In genomic region chr9:18468005-18468404, GRCm38 (mm10) we compare ENCODE assay signal across 29 mouse cellular contexts. TPM values are rescaled to one million over a fixed set of nuclear protein-coding genes. Genes with fewer than 3 reads are reported as not detected.
DNase-seq lines count a peak whose midpoint lies in the region; ATAC-seq and TF ChIP-seq lines count a peak whose summit lies in the region.
"Had no signal": no experiment of that assay in that cellular context is flagged by ENCODE, and none has a peak within 500 bp of the region (broad histone marks: within the 10 kb centered on the region; RNA-seq: fewer than 3 reads in every experiment).

No protein-coding gene starts in this region.

- H3K4me1 ChIP-seq in CH12.LX (ENCODE audit: control insufficient read depth in 1 of 2, insufficient read depth in 2 of 2), result peaks cover 0 to 3% of the 10 kb centered on the region in 2 experiments; a peak in 1 of 4 replicates
- H3K4me1 ChIP-seq: embryonic facial prominence, embryonic 12.5 days had no signal

- no peak overlapping the region for H3K4me2 ChIP-seq in CH12.LX (ENCODE audit: insufficient read depth, low read depth, poor library complexity, severe bottlenecking)
- H3K4me2 ChIP-seq: embryonic facial prominence, embryonic 12.5 days; forebrain, embryonic 13.5 days; hindbrain, embryonic 13.5 days had no signal

- in situ Hi-C loops in CH12.LX (cut with MboI; ENCODE audit: low pct_ligation_motif_present, low pct_unique_long_range_greater_than_20kb, low sequenced_read_pairs), result no loop called here

- no peaks in the 10 kb centered on the region for H3K9me3 ChIP-seq in CH12.LX (replicated peaks; ENCODE audit: low read length)
- H3K9me3 ChIP-seq: embryonic facial prominence, embryonic 12.5 days; forebrain, embryonic 13.5 days; heart, embryonic 10.5 days had no signal

- TF ChIP-seq CTCF in CH12.LX (conservative IDR thresholded peaks at IDR 0.05 in 1 of 2, IDR thresholded peaks at IDR 0.05 in 1 of 2; ENCODE audit: low read depth in 2 of 2, low read length in 2 of 2), result no peak

- no peak overlapping the region for H3K4me3 ChIP-seq in CH12.LX (replicated peaks in 1 of 3; ENCODE audit: low read depth in 2 of 3, low read length in 2 of 3, poor library complexity in 1 of 3)
- H3K4me3 ChIP-seq: embryonic facial prominence, embryonic 12.5 days; forebrain, embryonic 13.5 days; heart, embryonic 10.5 days; hindbrain, embryonic 13.5 days had no signal

- no peaks in the 10 kb centered on the region for H3K36me3 ChIP-seq in CH12.LX (replicated peaks in 1 of 2; ENCODE audit: control insufficient read depth in 1 of 2, insufficient read depth in 1 of 2, low read length in 1 of 2)

- no peaks in the 10 kb centered on the region for H3K79me2 ChIP-seq in CH12.LX (replicated peaks; ENCODE audit: control insufficient read depth, extremely low read depth, insufficient read depth, poor library complexity, severe bottlenecking)

- TF ChIP-seq POLR2A in CH12.LX (IDR thresholded peaks at IDR 0.05; ENCODE audit: low read depth, low read length), result no peak

- dilution Hi-C loops in CH12.LX (cut with MboI; ENCODE audit: extremely low pct_ligation_motif_present, extremely low pct_unique_long_range_greater_than_20kb, low sequenced_read_pairs), result no loop called here

- no peak for TF ChIP-seq EP300 in CH12.LX (IDR thresholded peaks at IDR 0.05; ENCODE audit: low read length)

- H3K27ac ChIP-seq in CH12.LX (ENCODE audit: insufficient read depth, low read depth), result no peak overlapping the region
- H3K27ac ChIP-seq: embryonic facial prominence, embryonic 12.5 days; forebrain, embryonic 13.5 days; heart, embryonic 10.5 days; hindbrain, embryonic 13.5 days; hindbrain, postnatal 0 days had no signal

- no peak overlapping the region for H3K9ac ChIP-seq in CH12.LX (ENCODE audit: insufficient read depth, low read depth)
- H3K9ac ChIP-seq: embryonic facial prominence, embryonic 12.5 days; forebrain, embryonic 13.5 days; forebrain, postnatal 0 days; hindbrain, embryonic 13.5 days had no signal

- ATAC-seq in granulocyte monocyte progenitor cell, adult 5-6 weeks (replicated peaks; ENCODE audit: poor library complexity, severe bottlenecking), result peak; percentile 93
- ATAC-seq in erythroid progenitor cell, adult 5-6 weeks (replicated peaks; ENCODE audit: low FRiP score, poor library complexity, severe bottlenecking), result no peak
- ATAC-seq: CD4-positive, CD25-positive, alpha-beta regulatory T cell, adult 4 months; forebrain, embryonic 13.5 days; forebrain, postnatal 0 days; hindbrain, postnatal 0 days had no signal

- no peak for TF ChIP-seq RAD21 in CH12.LX (IDR thresholded peaks at IDR 0.05; ENCODE audit: low read depth, low read length)

- no peaks in the 10 kb centered on the region for H3K27me3 ChIP-seq in CH12.LX (replicated peaks)
- H3K27me3 ChIP-seq: embryonic facial prominence, embryonic 12.5 days; forebrain, embryonic 13.5 days; hindbrain, embryonic 13.5 days had no signal

- peak; percentile 3 for DNase-seq in layer of hippocampus, adult 9-11 months
- no peak for DNase-seq in layer of hippocampus, adult 11-12 months (ENCODE audit: low spot score)
- peak; percentile 2 for DNase-seq in CH12.LX (ENCODE audit: extremely low read depth)
- DNase-seq in gastrocnemius, postnatal 4 days (ENCODE audit: low spot score in 2 of 2), result no peak
- DNase-seq: adrenal gland, postnatal 25 days; B cell, adult 2 months; cerebellum, adult 11 months; cerebellum, adult 8-10 months; cerebellum, postnatal 14 days; forebrain, postnatal 0 days; gastrocnemius, postnatal 14 days; heart, adult 18-20 months; heart, postnatal 10 days had no signal

TF ChIP-seq in CH12.LX, 34 proteins besides CTCF, POLR2A, EP300 and RAD21:
- TF ChIP-seq USF2 (conservative IDR thresholded peaks at IDR 0.05; ENCODE audit: low read depth, low read length) (no peak), E2F4 (IDR thresholded peaks at IDR 0.05; ENCODE audit: insufficient replicate concordance, low read depth, low read length) (no peak), MYC (IDR thresholded peaks at IDR 0.05; ENCODE audit: low read depth, low read length) (no peak), ZNF384 (IDR thresholded peaks at IDR 0.05; ENCODE audit: low read depth, low read length) (no peak), NELFE (IDR thresholded peaks at IDR 0.05; ENCODE audit: low read depth, low read length) (no peak), SMC3 (IDR thresholded peaks at IDR 0.05; ENCODE audit: low read depth, low read length) (no peak), MAX (IDR thresholded peaks at IDR 0.05; ENCODE audit: low read length) (no peak), ELF1 (IDR thresholded peaks at IDR 0.05; ENCODE audit: low read depth, low read length) (no peak), GABPA (IDR thresholded peaks at IDR 0.05; ENCODE audit: insufficient replicate concordance, low read depth, low read length) (no peak), MEF2A (IDR thresholded peaks at IDR 0.05; ENCODE audit: borderline replicate concordance, low read depth, low read length) (no peak), MAFK (IDR thresholded peaks at IDR 0.05; ENCODE audit: insufficient replicate concordance, low read length) (no peak), RCOR1 (conservative IDR thresholded peaks at IDR 0.05; ENCODE audit: low read depth, low read length) (no peak)

RNA-seq across cellular contexts. Expression of gene Zfp558, which starts 10.1 kb away (rescaled TPM):
- total RNA-seq in CH12.LX (2012; rRNA removed) (not detected in 2 replicates), CH12.LX (2014; rRNA removed) (not detected in 2 replicates)
- not detected in 2 replicates for polyA plus RNA-seq in CH12.LX (2012; ENCODE audit: insufficient read length, low read depth)
- 1.8 and 7.3 TPM in 2 replicates for total RNA-seq in granulocyte monocyte progenitor cell, adult 5-6 weeks (2014; fragmentation: Nextera tagmentation)
- 2.6 and 4.6 TPM in 2 replicates for total RNA-seq in granulocyte monocyte progenitor cell, adult 5-6 weeks (2017)
- total RNA-seq in gastrocnemius, postnatal 4 days (2021), result 1 to 10 TPM; 2.0 to 2.2 TPM
- not detected in 2 replicates for total RNA-seq in erythroid progenitor cell, adult 5-6 weeks (2015; ENCODE audit: low replicate concordance)
- not detected in 2 replicates for total RNA-seq in erythroid progenitor cell, adult 5-6 weeks (2017; ENCODE audit: low replicate concordance)
- total RNA-seq: MEL had no signal

RNA-seq across cellular contexts. Expression of gene Mbd3l1, which starts 10.2 kb away (rescaled TPM):
- not detected in 2 replicates for total RNA-seq in CH12.LX (2012; rRNA removed)
- total RNA-seq in CH12.LX (2014; rRNA removed), result not detected in 2 replicates
- polyA plus RNA-seq in CH12.LX (2012; ENCODE audit: insufficient read length, low read depth), result not detected in 2 replicates
- total RNA-seq in granulocyte monocyte progenitor cell, adult 5-6 weeks (2014; fragmentation: Nextera tagmentation), result not detected in 2 replicates
- total RNA-seq in granulocyte monocyte progenitor cell, adult 5-6 weeks (2017), result not detected in 2 replicates
- not detected for total RNA-seq in gastrocnemius, postnatal 4 days (2021)
- not detected in 2 replicates for total RNA-seq in erythroid progenitor cell, adult 5-6 weeks (2015; ENCODE audit: low replicate concordance)
- not detected in 2 replicates for total RNA-seq in erythroid progenitor cell, adult 5-6 weeks (2017; ENCODE audit: low replicate concordance)
- total RNA-seq: adrenal gland, adult 18-20 months; adrenal gland, postnatal 25 days; forebrain, postnatal 0 days; gastrocnemius, adult 18-20 months; gastrocnemius, postnatal 14 days; heart, adult 18-20 months; heart, postnatal 10 days; hematopoietic stem cell, adult 5-6 weeks; hindbrain, postnatal 0 days; MEL had no signal
- polyA plus RNA-seq: brain, embryonic 14.5 days; CD4-positive, CD25-positive, alpha-beta regulatory T cell, adult 4 months; cortical plate, adult 2 months; embryonic facial prominence, embryonic 12.5 days; forebrain, embryonic 13.5 days; forebrain, postnatal 0 days; heart, embryonic 10.5 days; heart, embryonic 14.5 days; hindbrain, embryonic 13.5 days; hindbrain, postnatal 0 days; intestine, embryonic 14.5 days had no signal

RNA-seq across cellular contexts. Expression of gene Mbd3l2, which starts 37.6 kb away (rescaled TPM):
- total RNA-seq in CH12.LX (2012; rRNA removed), result not detected in 2 replicates
- total RNA-seq in CH12.LX (2014; rRNA removed), result not detected in 2 replicates
- polyA plus RNA-seq in CH12.LX (2012; ENCODE audit: insufficient read length, low read depth), result not detected in 2 replicates
- total RNA-seq in granulocyte monocyte progenitor cell, adult 5-6 weeks (2014; fragmentation: Nextera tagmentation), result not detected in 2 replicates
- total RNA-seq in granulocyte monocyte progenitor cell, adult 5-6 weeks (2017), result not detected in 2 replicates
- total RNA-seq in gastrocnemius, postnatal 4 days (2021), result not detected
- not detected in 2 replicates for total RNA-seq in erythroid progenitor cell, adult 5-6 weeks (2015; ENCODE audit: low replicate concordance)
- not detected in 2 replicates for total RNA-seq in erythroid progenitor cell, adult 5-6 weeks (2017; ENCODE audit: low replicate concordance)
- total RNA-seq: adrenal gland, adult 18-20 months; adrenal gland, postnatal 25 days; forebrain, postnatal 0 days; gastrocnemius, adult 18-20 months; gastrocnemius, postnatal 14 days; heart, adult 18-20 months; heart, postnatal 10 days; hindbrain, postnatal 0 days; MEL had no signal
- polyA plus RNA-seq: brain, embryonic 14.5 days; CD4-positive, CD25-positive, alpha-beta regulatory T cell, adult 4 months; cortical plate, adult 2 months; heart, embryonic 10.5 days; heart, embryonic 14.5 days; intestine, embryonic 14.5 days had no signal

Comparison
In these comparisons a context has a peak if more than half of its experiments do, and no peak if none do; other contexts are left out.
1. DNase-seq: peak in layer of hippocampus, adult 9-11 months (single experiment) and CH12.LX (single experiment); none in layer of hippocampus, adult 11-12 months (single experiment) and gastrocnemius, postnatal 4 days (0 of 2).